Mouse (Mus musculus) small intestine, adult 2 months (tissue): ENCODE results near the gene Lcp1.

ENCODE experiments used
- CTCF ChIP-seq: fragments of 200-500 bp; IDR thresholded peaks from 2 replicates; pipeline ENCODE4 v1.5.1; 2012; ENCODE audit warnings: low read depth, mild to moderate bottlenecking, control low read depth, inconsistent platforms, low read length, moderate library complexity, mixed read lengths; ENCODE audit not compliant: insufficient replicate concordance, insufficient read length; ENCODE audit errors: extremely low read depth
- POLR2A ChIP-seq: fragments of 200-500 bp; IDR thresholded peaks from 2 replicates; pipeline ENCODE4 v1.6.1; 2012; ENCODE audit warnings: low read depth, mild to moderate bottlenecking, control low read depth, inconsistent platforms, low read length, moderate library complexity

DNA sequence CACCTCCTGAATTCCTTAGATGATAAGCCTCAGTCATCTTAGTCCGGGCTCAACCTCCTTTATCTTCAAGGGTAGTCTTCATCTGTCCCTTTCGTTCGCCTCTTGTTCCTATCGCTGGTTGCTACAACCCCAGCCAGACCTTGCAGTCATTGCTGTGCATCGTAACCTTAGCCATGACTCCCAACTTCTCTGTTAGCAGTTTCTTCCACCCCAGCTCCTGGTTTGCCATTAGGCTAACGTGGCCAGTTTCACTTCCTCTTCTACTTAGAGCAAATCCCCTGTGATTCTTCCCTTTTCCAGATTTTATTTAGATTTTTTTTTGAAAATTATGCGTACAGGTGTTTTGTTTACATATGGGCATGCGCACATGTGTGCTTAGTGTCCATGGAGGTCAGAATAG is 33.0 kb downstream of the Lcp1 start:
- TF ChIP-seq CTCF (no peak), POLR2A (no peak)
